Mouse (Mus musculus): ENCODE measurements around the gene Opn3. TPM values are rescaled to one million over a fixed set of nuclear protein-coding genes. Genes with fewer than 3 reads are reported as not detected.

Gene Opn3
- polyA plus RNA-seq (2016; fragmentation: Nextera tagmentation; extraction: Ambion mirVana) = 7.4 and 8.2 TPM in 2 replicates

GRCm38 (mm10) chr1:175692246-175692996 is at the start of gene Opn3, which contains the start of gene Chml:
Gene Opn3 (minus strand): TSS chr1:175692776.
Gene Chml (minus strand): TSS chr1:175692901.
- H3K9me3 ChIP-seq = no peaks in the 10 kb centered on the region
- peaks cover 9% of the 10 kb centered on the region for H3K36me3 ChIP-seq
- peak within 1 kb of the TSS; percentile 80 for H3K9ac ChIP-seq (replicated peaks)
- peaks cover 11% of the 10 kb centered on the region; the same call in 1 of the 2 replicates for H3K4me1 ChIP-seq (replicated peaks)
- ATAC-seq (ENCODE audit: insufficient number of reproducible peaks, insufficient read depth, low FRiP score, low TSS enrichment, low read depth) = peak; percentile 98
- no peaks in the 10 kb centered on the region for H3K27me3 ChIP-seq
- under 1% methylated on average over 70 of the region's 73 CpGs for WGBS
- peak within 1 kb of the TSS; percentile 72 for H3K4me3 ChIP-seq (replicated peaks)
- peak within 1 kb of the TSS; percentile 65 for H3K4me2 ChIP-seq
- peak within 1 kb of the TSS; percentile 89 for H3K27ac ChIP-seq

- Histone ChIP-seq H3K27me3 (no peaks in the 10 kb centered on the region), H3K4me1 (replicated peaks) (no peaks in the 10 kb centered on the region), H3K4me3 (replicated peaks) (no peak overlapping the region), H3K9me3 (no peaks in the 10 kb centered on the region), H3K36me3 (no peaks in the 10 kb centered on the region), H3K27ac (no peak overlapping the region), H3K4me2 (no peak overlapping the region), H3K9ac (replicated peaks) (no peak overlapping the region)
- WGBS = 41% methylated on average over 7 of the region's 7 CpGs
- ATAC-seq (ENCODE audit: insufficient number of reproducible peaks, insufficient read depth, low FRiP score, low TSS enrichment, low read depth) = no peak
These were observed 33.2 kb upstream of the Opn3 start for GRCm38 (mm10) chr1:175725771-175726170.

- 89% methylated on average over 9 of the region's 9 CpGs for WGBS
- ATAC-seq (ENCODE audit: insufficient number of reproducible peaks, insufficient read depth, low FRiP score, low TSS enrichment, low read depth) = no peak
These were observed 24.3 kb upstream of the Opn3 start for GRCm38 (mm10) chr1:175716832-175717231.

GRCm38 (mm10) chr1:175712338-175712909 is 19.8 kb upstream of the Opn3 start:
- Histone ChIP-seq H3K4me2 (no peak overlapping the region), H3K27ac (no peak overlapping the region), H3K9me3 (no peaks in the 10 kb centered on the region), H3K36me3 (no peaks in the 10 kb centered on the region), H3K9ac (replicated peaks) (no peak overlapping the region), H3K27me3 (no peaks in the 10 kb centered on the region), H3K4me1 (replicated peaks) (no peaks in the 10 kb centered on the region), H3K4me3 (replicated peaks) (no peak overlapping the region)
- no peak for ATAC-seq (ENCODE audit: insufficient number of reproducible peaks, insufficient read depth, low FRiP score, low TSS enrichment, low read depth)
- WGBS = 80% methylated on average over 11 of the region's 11 CpGs

More at GRCm38 (mm10) chr1:175716832-175717231, 24.3 kb upstream of the Opn3 start:
- no peak overlapping the region for H3K27ac ChIP-seq
- no peak overlapping the region for H3K9ac ChIP-seq (replicated peaks)
- no peak overlapping the region for H3K4me3 ChIP-seq (replicated peaks)
- no peaks in the 10 kb centered on the region for H3K27me3 ChIP-seq
- H3K36me3 ChIP-seq = no peaks in the 10 kb centered on the region
- no peaks in the 10 kb centered on the region for H3K4me1 ChIP-seq (replicated peaks)
- H3K4me2 ChIP-seq = no peak overlapping the region
- no peaks in the 10 kb centered on the region for H3K9me3 ChIP-seq

- no peaks in the 10 kb centered on the region for H3K27me3 ChIP-seq
- no peaks in the 10 kb centered on the region for H3K4me1 ChIP-seq (replicated peaks)
- H3K36me3 ChIP-seq = no peaks in the 10 kb centered on the region
- no peak overlapping the region for H3K9ac ChIP-seq (replicated peaks)
- H3K4me3 ChIP-seq (replicated peaks) = no peak overlapping the region
- H3K4me2 ChIP-seq = no peak overlapping the region
- no peak overlapping the region for H3K27ac ChIP-seq
- H3K9me3 ChIP-seq = no peaks in the 10 kb centered on the region
- ATAC-seq (ENCODE audit: insufficient number of reproducible peaks, insufficient read depth, low FRiP score, low TSS enrichment, low read depth) = no peak
These were observed 15.4 kb upstream of the Opn3 start for GRCm38 (mm10) chr1:175708013-175708412.

- Histone ChIP-seq H3K9me3 (no peaks in the 10 kb centered on the region), H3K4me3 (replicated peaks) (no peak overlapping the region), H3K9ac (replicated peaks) (no peak overlapping the region), H3K36me3 (no peaks in the 10 kb centered on the region), H3K27ac (no peak overlapping the region), H3K27me3 (no peaks in the 10 kb centered on the region), H3K4me2 (no peak overlapping the region), H3K4me1 (replicated peaks) (no peaks in the 10 kb centered on the region)
- ATAC-seq (ENCODE audit: insufficient number of reproducible peaks, insufficient read depth, low FRiP score, low TSS enrichment, low read depth) = no peak
- WGBS = 64% methylated on average over 5 of the region's 5 CpGs
These were observed 15.0 kb upstream of the Opn3 start for GRCm38 (mm10) chr1:175707599-175707998.

GRCm38 (mm10) chr1:175701145-175701544 is 8.6 kb upstream of the Opn3 start:
- H3K9me3 ChIP-seq = no peaks in the 10 kb centered on the region
- WGBS = 70% methylated on average over 4 of the region's 4 CpGs
- H3K27me3 ChIP-seq = no peaks in the 10 kb centered on the region
- no peak overlapping the region for H3K9ac ChIP-seq (replicated peaks)
- no peak overlapping the region for H3K4me3 ChIP-seq (replicated peaks)
- H3K36me3 ChIP-seq = no peaks in the 10 kb centered on the region
- no peaks in the 10 kb centered on the region for H3K4me1 ChIP-seq (replicated peaks)
- H3K27ac ChIP-seq = no peak overlapping the region
- no peak for ATAC-seq (ENCODE audit: insufficient number of reproducible peaks, insufficient read depth, low FRiP score, low TSS enrichment, low read depth)
- no peak overlapping the region for H3K4me2 ChIP-seq

- WGBS = 30% methylated on average over 4 of the region's 4 CpGs
- ATAC-seq (ENCODE audit: insufficient number of reproducible peaks, insufficient read depth, low FRiP score, low TSS enrichment, low read depth) = no peak
These were observed 7.2 kb upstream of the Opn3 start for GRCm38 (mm10) chr1:175699796-175700195.

GRCm38 (mm10) chr1:175699375-175699774 is 6.8 kb upstream of the Opn3 start:
- no peak for ATAC-seq (ENCODE audit: insufficient number of reproducible peaks, insufficient read depth, low FRiP score, low TSS enrichment, low read depth)
- no peaks in the 10 kb centered on the region for H3K36me3 ChIP-seq
- no peak overlapping the region for H3K9ac ChIP-seq (replicated peaks)
- H3K4me2 ChIP-seq = no peak overlapping the region
- no peaks in the 10 kb centered on the region for H3K4me1 ChIP-seq (replicated peaks)
- no peaks in the 10 kb centered on the region for H3K27me3 ChIP-seq
- H3K27ac ChIP-seq = no peak overlapping the region
- no peak overlapping the region for H3K4me3 ChIP-seq (replicated peaks)
- whole genome bisulfite sequencing = 68% methylated on average over 3 of the region's 3 CpGs
- no peaks in the 10 kb centered on the region for H3K9me3 ChIP-seq

More at GRCm38 (mm10) chr1:175699796-175700195, 7.2 kb upstream of the Opn3 start:
- H3K36me3 ChIP-seq = no peaks in the 10 kb centered on the region
- H3K27me3 ChIP-seq = no peaks in the 10 kb centered on the region
- H3K4me3 ChIP-seq (replicated peaks) = no peak overlapping the region
- H3K27ac ChIP-seq = no peak overlapping the region
- no peaks in the 10 kb centered on the region for H3K9me3 ChIP-seq
- H3K4me2 ChIP-seq = no peak overlapping the region
- no peak overlapping the region for H3K9ac ChIP-seq (replicated peaks)
- H3K4me1 ChIP-seq (replicated peaks) = no peaks in the 10 kb centered on the region

GRCm38 (mm10) chr1:175698293-175698692 is 5.7 kb upstream of the Opn3 start, which contains the start of gene Wdr64:
Gene Wdr64 (plus strand): TSS chr1:175698593.
- H3K9ac ChIP-seq (replicated peaks) = no peak within 1 kb of the TSS
- no peak within 1 kb of the TSS for H3K4me2 ChIP-seq
- no peaks in the 10 kb centered on the region for H3K27me3 ChIP-seq
- H3K9me3 ChIP-seq = no peaks in the 10 kb centered on the region
- no peak within 1 kb of the TSS for H3K27ac ChIP-seq
- H3K4me3 ChIP-seq (replicated peaks) = no peak within 1 kb of the TSS
- WGBS = 89% methylated on average over 1 of the region's 1 CpGs
- ATAC-seq (ENCODE audit: insufficient number of reproducible peaks, insufficient read depth, low FRiP score, low TSS enrichment, low read depth) = no peak
- H3K36me3 ChIP-seq = no peaks in the 10 kb centered on the region
- H3K4me1 ChIP-seq (replicated peaks) = no peaks in the 10 kb centered on the region

- Histone ChIP-seq H3K9ac (replicated peaks) (no peak overlapping the region), H3K4me3 (replicated peaks) (peak overlapping the region; percentile 72), H3K9me3 (no peaks in the 10 kb centered on the region), H3K27me3 (no peaks in the 10 kb centered on the region), H3K36me3 (no peaks in the 10 kb centered on the region; the same call in 1 of the 2 replicates), H3K27ac (no peak overlapping the region), H3K4me2 (peak overlapping the region; percentile 58), H3K4me1 (replicated peaks) (peaks cover 11% of the 10 kb centered on the region; the same call in 1 of the 2 replicates)
- WGBS = 47% methylated on average over 12 of the region's 12 CpGs
- ATAC-seq (ENCODE audit: insufficient number of reproducible peaks, insufficient read depth, low FRiP score, low TSS enrichment, low read depth) = no peak; the same call in 1 of the 2 replicates
These were observed 919 bp upstream of the Opn3 start for GRCm38 (mm10) chr1:175693429-175693960.

Data from limb, embryonic 12.5 days (tissue).